Mouse (Mus musculus) spleen, postnatal 10 days (tissue): ENCODE measurements at regions not wholly inside any gene's neighbourhood (a gene's known extent, or its start where the extent isn't known, plus 50 kb on each side); places are given as distances from the start of the nearest gene placed in this dataset.

Experiments
- DNase-seq, 2 experiments: peaks; one replicate each; pipeline ENCODE4 v3.0.0; 2021 to 2022; ENCODE audit warnings: low spot score in 2 of 2

- no peak for DNase-seq
Measured at GRCm38 (mm10) chr4:9005938-9006626, 767.2 kb upstream of the Car8 start.

- DNase-seq, result no peak
Measured at GRCm38 (mm10) chr4:9003891-9004290, 765.0 kb upstream of the Car8 start.

- no peak for DNase-seq
Measured at GRCm38 (mm10) chr4:9002380-9002779, 763.5 kb upstream of the Car8 start.

GRCm38 (mm10) chr4:8998606-8999005, 759.8 kb upstream of the Car8 start:
- no peak for DNase-seq

- DNase-seq, result no peak
Measured at GRCm38 (mm10) chr4:8992171-8992570, 753.3 kb upstream of the Car8 start.

- DNase-seq, result no peak
Measured at GRCm38 (mm10) chr4:8990551-8990950, 751.7 kb upstream of the Car8 start.

GRCm38 (mm10) chr4:8989614-8990013, 750.8 kb upstream of the Car8 start:
- no peak for DNase-seq

GRCm38 (mm10) chr4:8989110-8989509, 750.3 kb upstream of the Car8 start:
- DNase-seq, result no peak

GRCm38 (mm10) chr4:8988345-8988733, 749.5 kb upstream of the Car8 start:
- no peak for DNase-seq

GRCm38 (mm10) chr4:8987544-8988344, 748.9 kb upstream of the Car8 start:
- DNase-seq, result no peak

GRCm38 (mm10) chr4:8986394-8987091, 747.7 kb upstream of the Car8 start:
- no peak for DNase-seq

GRCm38 (mm10) chr4:8984059-8984606, 745.3 kb upstream of the Car8 start:
- DNase-seq, result no peak

- DNase-seq, result no peak
Measured at GRCm38 (mm10) chr4:8978949-8979348, 740.1 kb upstream of the Car8 start.

GRCm38 (mm10) chr4:8969951-8970455, 731.2 kb upstream of the Car8 start:
- DNase-seq, result no peak

GRCm38 (mm10) chr4:8968741-8969140, 729.9 kb upstream of the Car8 start:
- no peak for DNase-seq

- DNase-seq, result no peak
Measured at GRCm38 (mm10) chr4:8967986-8968385, 729.1 kb upstream of the Car8 start.

GRCm38 (mm10) chr4:8965563-8965962, 726.7 kb upstream of the Car8 start:
- DNase-seq, result no peak

- DNase-seq, result no peak
Measured at GRCm38 (mm10) chr4:8962959-8963572, 724.2 kb upstream of the Car8 start.

GRCm38 (mm10) chr4:8961851-8962250, 723.0 kb upstream of the Car8 start:
- no peak for DNase-seq

GRCm38 (mm10) chr4:8957771-8958170, 718.9 kb upstream of the Car8 start:
- no peak for DNase-seq

- no peak for DNase-seq
Measured at GRCm38 (mm10) chr4:8957023-8957343, 718.1 kb upstream of the Car8 start.
